Mouse (Mus musculus): ENCODE measurements around the gene Soat1.

- no peak for TF ChIP-seq MAFK (IDR thresholded peaks at IDR 0.05; ENCODE audit: insufficient read depth, low read depth, low read length)
- no peak for TF ChIP-seq HCFC1 (IDR thresholded peaks at IDR 0.05; ENCODE audit: borderline replicate concordance, insufficient read depth, low read length)
- TF ChIP-seq ZNF384 (IDR thresholded peaks at IDR 0.05; ENCODE audit: low read depth, low read length), result no peak
- no peak for TF ChIP-seq CHD2 (IDR thresholded peaks at IDR 0.05; ENCODE audit: low read depth, low read length)
Measured at GRCm38 (mm10) chr1:156402491-156402890, 71.6 kb downstream of the Soat1 start.
